Mouse (Mus musculus): Measurements from ENCODE around the gene Flvcr2. TPM values are rescaled to one million over a fixed set of nuclear protein-coding genes. Genes with fewer than 3 reads are reported as not detected.

Flvcr2 gene
- total RNA-seq, 2 experiments from 2014 or later: 1.9 to 2.7 TPM

DNA sequence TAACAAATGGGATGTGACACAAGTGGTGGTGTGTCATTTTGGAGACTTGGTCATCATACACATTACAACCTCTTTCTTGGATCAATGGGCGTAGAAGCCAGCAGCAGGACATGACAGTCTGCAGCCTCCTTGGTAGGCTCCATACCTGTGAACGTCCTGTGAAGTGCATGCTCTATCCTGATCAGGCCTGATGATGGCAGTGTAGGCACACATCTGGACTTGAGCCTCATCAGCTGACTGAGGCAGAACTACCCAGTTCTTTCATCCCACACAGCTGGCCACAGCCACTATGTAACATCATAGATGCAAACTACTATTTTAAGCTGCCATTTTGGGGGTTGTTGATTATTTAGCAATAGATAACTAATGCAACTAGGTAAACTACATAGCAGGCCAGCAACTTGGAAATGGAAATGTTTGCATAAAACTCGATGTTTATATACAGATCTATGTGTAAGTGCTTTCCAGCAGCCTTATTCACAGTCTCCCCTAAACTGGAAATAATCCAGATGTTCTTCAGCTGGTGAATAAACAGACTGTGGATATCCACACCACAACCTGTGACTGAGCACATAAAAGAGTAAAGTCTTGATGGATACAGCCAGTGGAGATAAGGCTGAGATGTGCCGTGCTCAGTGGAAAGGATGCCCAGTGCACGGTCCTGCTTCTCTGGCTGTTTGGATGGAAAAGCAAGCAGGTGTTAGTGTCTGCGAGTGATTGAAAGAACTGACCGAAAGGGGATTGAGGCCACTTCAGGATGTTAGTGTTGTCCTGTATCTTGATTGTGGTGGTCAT is 102.0 kb downstream of the Flvcr2 start:
- intact Hi-C loops (cut with DNase I): no loop called here
- DNase-seq (ENCODE audit: low spot score): no peak

DNA sequence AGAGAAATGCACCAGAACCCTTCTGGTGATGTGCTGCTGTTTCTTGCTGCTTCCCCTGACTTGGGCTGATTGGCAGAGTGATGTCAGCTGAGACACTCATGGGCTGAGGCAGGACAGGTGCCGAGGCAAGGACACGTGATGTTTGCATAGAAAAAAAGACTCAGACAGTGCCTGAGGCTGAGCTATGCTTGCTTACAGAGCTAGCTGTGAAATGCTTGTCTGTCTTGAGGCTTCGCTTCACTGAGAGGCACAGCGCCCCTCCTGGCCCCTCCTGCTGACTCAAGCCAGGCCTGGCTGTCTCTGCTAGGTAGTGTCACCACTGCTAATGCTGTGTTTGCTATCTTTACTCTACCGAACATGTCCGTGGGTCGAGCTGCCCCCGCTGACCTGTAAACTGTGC is 104.3 kb downstream of the Flvcr2 start:
- intact Hi-C loops (cut with DNase I): no loop called here
- DNase-seq (ENCODE audit: low spot score): no peak

DNA sequence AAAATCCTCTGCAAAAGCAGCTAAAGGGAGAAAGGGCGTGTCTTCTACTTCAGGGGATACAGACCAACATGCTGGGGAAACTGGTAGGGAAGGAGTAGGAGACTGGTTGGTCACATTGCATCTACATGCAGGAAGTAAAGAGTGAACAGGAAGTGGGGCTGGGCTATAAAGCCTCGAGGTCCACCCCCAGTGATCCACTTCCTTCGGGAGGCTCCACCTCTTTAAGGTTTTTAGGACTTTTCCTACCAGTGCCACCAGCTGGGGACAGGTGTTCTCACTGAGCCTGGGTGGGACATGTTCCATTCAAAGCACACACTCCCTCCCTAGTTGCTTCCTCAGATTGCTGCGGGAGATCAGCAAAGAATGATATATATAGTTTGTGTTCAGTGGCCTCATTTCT is 107.5 kb downstream of the Flvcr2 start:
- DNase-seq (ENCODE audit: low spot score): no peak
- intact Hi-C loops (cut with DNase I): no loop called here

- DNase-seq (ENCODE audit: low spot score): no peak
- intact Hi-C loops (cut with DNase I): no loop called here
Observed at GRCm38 (mm10) chr12:85854271-85854670, 107.9 kb downstream of the Flvcr2 start.

GRCm38 (mm10) chr12:85857300-85857699 is 111.0 kb downstream of the Flvcr2 start:
- intact Hi-C loops (cut with DNase I): no loop called here

DNA sequence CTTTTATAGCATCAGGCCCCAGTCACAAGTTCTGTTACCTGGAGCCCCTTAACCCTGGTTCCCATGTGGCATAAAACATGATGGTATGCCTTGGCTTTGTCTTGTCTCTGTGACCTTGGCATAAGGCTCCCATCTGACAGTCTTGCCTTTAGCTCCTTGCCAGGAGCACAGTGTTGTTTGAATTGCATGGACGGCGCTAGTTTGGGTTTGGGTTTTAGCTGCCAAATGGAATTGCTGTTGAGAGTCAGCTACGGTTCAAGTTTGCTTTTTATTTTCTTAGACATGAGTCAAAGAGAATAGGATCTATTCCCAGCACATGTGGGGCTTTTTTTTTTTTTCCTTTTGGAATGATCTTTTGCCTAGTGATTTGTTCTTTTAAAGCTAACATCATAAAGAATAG is 112.8 kb downstream of the Flvcr2 start:
- intact Hi-C loops (cut with DNase I): no loop called here
- no peak for DNase-seq (ENCODE audit: low spot score)

More at GRCm38 (mm10) chr12:85857300-85857699, 111.0 kb downstream of the Flvcr2 start:
- DNase-seq (ENCODE audit: low spot score): no peak

GRCm38 (mm10) chr12:85859511-85860189 is 113.3 kb downstream of the Flvcr2 start:
- intact Hi-C loops (cut with DNase I): loop anchor here (10.0 kb wide), 1 partner anchor 755 kb away; no protein-coding TSS in a partner anchor
- no peak for DNase-seq (ENCODE audit: low spot score)

- intact Hi-C loops (cut with DNase I): loop anchor here (10.0 kb wide), 1 partner anchor 752 kb away; no protein-coding TSS in a partner anchor
- no peak for DNase-seq (ENCODE audit: low spot score)
Observed at GRCm38 (mm10) chr12:85862514-85862913, 116.2 kb downstream of the Flvcr2 start.

Small RNA genes within 50 kb of the gene (microRNA-seq; reads per million reads assigned to microRNA genes)
- not detected for gene Gm47285

Other genes with a start within 250 kb of the Flvcr2 start
- gene Jdp2, start 147.5 kb upstream of the Flvcr2 start, total RNA-seq (2021): 1 to 10 TPM; 8.8 to 9.2 TPM
- gene Batf, start 59.9 kb upstream of the Flvcr2 start, total RNA-seq (2021): 1 to 10 TPM in 1 of 2 experiments, under 1 TPM in 1; 0.55 to 1.0 TPM
- 1 to 10 TPM; 5.8 to 7.0 TPM for gene Erg28, start 78.0 kb downstream of the Flvcr2 start, total RNA-seq (2021)
- gene Ttll5, start 78.1 kb downstream of the Flvcr2 start, total RNA-seq (2021): 10 to 100 TPM; 13.0 to 13.4 TPM

Data from heart, postnatal 25 days (tissue).